Mouse (Mus musculus): Measurements from ENCODE around the gene Anapc5. TPM values are rescaled to one million over a fixed set of nuclear protein-coding genes. Genes with fewer than 3 reads are reported as not detected.

Gene Anapc5
- polyA plus RNA-seq, 1 experiment from 2014 or later: 166 TPM

DNA sequence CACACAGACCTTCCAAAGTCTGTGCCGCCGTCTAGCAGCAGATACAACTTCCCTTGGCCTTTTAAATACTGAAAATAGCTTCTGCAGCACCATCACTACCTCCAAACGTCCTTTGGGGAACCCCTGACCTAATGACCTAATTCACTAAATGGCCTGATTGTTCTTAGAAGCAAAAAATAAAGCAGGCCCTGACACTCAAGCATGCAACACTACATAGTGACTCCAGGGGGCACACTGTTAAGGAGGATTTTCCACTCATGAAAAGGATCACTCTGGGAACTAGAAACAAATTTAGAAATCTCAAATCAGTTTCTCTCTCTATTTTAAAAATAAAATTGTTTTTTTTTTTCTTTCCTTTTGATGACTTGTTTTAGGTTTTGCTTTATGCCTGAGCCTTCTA, 15.6 kb downstream of the Anapc5 start:
- Histone ChIP-seq H3K9me3 (ENCODE audit: low read length) (no peaks in the 10 kb centered on the region), H3K4me2 (replicated peaks; ENCODE audit: low read depth, low read length) (no peak overlapping the region), H3K4me3 (ENCODE audit: low read depth, low read length) (no peak overlapping the region), H3K27ac (ENCODE audit: low read length) (no peak overlapping the region), H3K27me3 (replicated peaks; ENCODE audit: insufficient read depth, low read length) (no peaks in the 10 kb centered on the region), H3K9ac (replicated peaks; ENCODE audit: low read depth) (no peak overlapping the region), H3K4me1 (ENCODE audit: insufficient read depth, low read depth, low read length) (no peaks in the 10 kb centered on the region), H3K36me3 (ENCODE audit: insufficient read depth, low read length) (peaks cover 27% of the 10 kb centered on the region; the same call in 1 of the 2 replicates)
- peak; percentile 30 for DNase-seq (ENCODE audit: low spot score)
- TF ChIP-seq CTCF (IDR thresholded peaks at IDR 0.05) (peak; percentile 59), EP300 (IDR thresholded peaks at IDR 0.05) (no peak)
- no peak for ATAC-seq
- WGBS: 69% methylated on average over 3 of the region's 3 CpGs

DNA sequence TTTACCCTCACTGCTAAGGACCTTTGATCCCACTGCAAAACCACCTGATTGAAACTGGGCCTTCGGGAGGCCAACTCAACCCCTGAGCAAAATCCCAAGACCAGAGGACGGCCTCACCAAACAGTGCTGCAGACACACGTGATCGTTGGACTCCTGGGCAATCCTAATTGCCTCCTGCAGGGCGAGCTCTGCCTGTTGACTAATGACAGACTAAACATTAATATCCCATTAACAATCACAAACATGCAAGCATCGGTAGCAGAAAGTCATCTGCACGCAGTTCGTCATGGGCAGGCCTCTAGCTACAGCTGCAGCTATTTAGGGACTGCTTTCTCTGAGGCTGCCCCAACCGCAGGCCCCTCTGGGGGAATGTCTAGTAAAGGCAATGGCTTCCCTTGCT, 18.4 kb downstream of the Anapc5 start:
- H3K9me3 ChIP-seq (ENCODE audit: low read length): no peaks in the 10 kb centered on the region
- H3K4me2 ChIP-seq (replicated peaks; ENCODE audit: low read depth, low read length): no peak overlapping the region
- H3K4me3 ChIP-seq (ENCODE audit: low read depth, low read length): no peak overlapping the region
- no peak overlapping the region for H3K9ac ChIP-seq (replicated peaks; ENCODE audit: low read depth)
- DNase-seq (ENCODE audit: low spot score): no peak
- no peak for ATAC-seq
- no peak overlapping the region for H3K27ac ChIP-seq (ENCODE audit: low read length)
- H3K4me1 ChIP-seq (ENCODE audit: insufficient read depth, low read depth, low read length): peaks cover 6% of the 10 kb centered on the region; the same call in 1 of the 2 replicates
- H3K36me3 ChIP-seq (ENCODE audit: insufficient read depth, low read length): peaks cover 29% of the 10 kb centered on the region; the same call in 1 of the 2 replicates
- TF ChIP-seq EP300 (IDR thresholded peaks at IDR 0.05): no peak
- TF ChIP-seq CTCF (IDR thresholded peaks at IDR 0.05): no peak
- H3K27me3 ChIP-seq (replicated peaks; ENCODE audit: insufficient read depth, low read length): no peaks in the 10 kb centered on the region
- 60% methylated on average over 9 of the region's 9 CpGs for WGBS

DNA sequence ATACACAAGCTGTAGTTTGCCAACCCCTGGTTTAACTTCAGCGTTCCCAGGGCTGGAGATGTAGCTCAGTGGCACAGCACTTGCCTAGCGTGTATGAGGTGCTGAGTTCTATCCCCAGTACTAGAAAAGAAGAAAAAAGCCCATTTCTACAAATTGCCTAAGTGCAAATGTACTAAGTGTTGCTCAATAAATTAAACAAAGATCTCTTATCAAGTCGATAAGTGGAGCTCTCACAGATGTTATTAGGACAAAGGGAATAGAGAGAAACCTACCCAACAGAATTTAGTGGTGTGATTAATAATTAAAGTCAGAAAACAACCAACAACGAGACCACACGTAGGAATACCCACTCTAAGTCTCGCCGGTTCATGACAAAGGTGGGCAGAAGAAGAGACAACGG, 19.5 kb downstream of the Anapc5 start:
- no peaks in the 10 kb centered on the region for H3K27me3 ChIP-seq (replicated peaks; ENCODE audit: insufficient read depth, low read length)
- peaks cover 6% of the 10 kb centered on the region; the same call in 1 of the 2 replicates for H3K4me1 ChIP-seq (ENCODE audit: insufficient read depth, low read depth, low read length)
- no peak overlapping the region for H3K9ac ChIP-seq (replicated peaks; ENCODE audit: low read depth)
- no peak overlapping the region for H3K27ac ChIP-seq (ENCODE audit: low read length)
- H3K4me3 ChIP-seq (ENCODE audit: low read depth, low read length): no peak overlapping the region
- no peak overlapping the region for H3K4me2 ChIP-seq (replicated peaks; ENCODE audit: low read depth, low read length)
- H3K36me3 ChIP-seq (ENCODE audit: insufficient read depth, low read length): peaks cover 28% of the 10 kb centered on the region; the same call in 1 of the 2 replicates
- TF ChIP-seq CTCF (IDR thresholded peaks at IDR 0.05) (no peak), EP300 (IDR thresholded peaks at IDR 0.05) (no peak)
- H3K9me3 ChIP-seq (ENCODE audit: low read length): no peaks in the 10 kb centered on the region
- ATAC-seq (no peak), DNase-seq (ENCODE audit: low spot score) (no peak)
- 76% methylated on average over 8 of the region's 8 CpGs for WGBS

DNA sequence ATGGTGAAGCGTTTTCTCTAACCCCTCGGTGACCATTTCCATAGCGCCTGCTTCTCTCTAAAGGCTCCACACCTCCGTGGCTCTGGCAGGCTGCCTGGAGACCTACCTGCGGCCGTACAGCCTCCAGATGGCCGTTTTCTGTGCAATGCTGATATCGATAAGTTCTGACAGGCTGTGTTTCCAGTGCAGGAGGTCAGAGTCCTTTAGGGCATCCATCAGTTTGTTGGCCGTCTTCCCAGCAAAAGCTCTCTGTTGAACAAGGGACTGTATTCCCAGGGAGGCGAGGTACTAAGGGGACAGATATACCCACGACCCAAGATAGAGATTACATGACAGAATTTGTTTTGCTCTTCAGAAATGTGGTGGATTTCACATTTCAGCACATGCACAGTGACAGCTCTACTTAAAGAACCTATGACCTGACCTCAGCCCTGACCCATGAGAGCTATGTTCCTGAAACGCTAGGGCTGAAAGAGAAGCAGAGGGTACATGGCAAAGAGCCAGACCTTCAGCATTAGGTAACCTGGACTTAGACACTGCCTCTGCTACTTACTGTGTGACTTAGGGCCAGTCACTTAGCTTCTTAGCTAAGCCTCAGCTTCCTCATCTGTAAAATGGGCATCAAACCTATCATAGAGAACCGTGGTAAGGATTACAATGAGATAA, 20.7 kb downstream of the Anapc5 start:
- Histone ChIP-seq H3K4me2 (replicated peaks; ENCODE audit: low read depth, low read length) (no peak overlapping the region), H3K27ac (ENCODE audit: low read length) (no peak overlapping the region), H3K9ac (replicated peaks; ENCODE audit: low read depth) (no peak overlapping the region), H3K4me1 (ENCODE audit: insufficient read depth, low read depth, low read length) (peaks cover 6% of the 10 kb centered on the region; the same call in 1 of the 2 replicates), H3K36me3 (ENCODE audit: insufficient read depth, low read length) (peaks cover 28% of the 10 kb centered on the region; the same call in 1 of the 2 replicates), H3K9me3 (ENCODE audit: low read length) (no peaks in the 10 kb centered on the region), H3K4me3 (ENCODE audit: low read depth, low read length) (no peak overlapping the region), H3K27me3 (replicated peaks; ENCODE audit: insufficient read depth, low read length) (no peaks in the 10 kb centered on the region)
- TF ChIP-seq EP300 (IDR thresholded peaks at IDR 0.05): no peak
- 64% methylated on average over 13 of the region's 13 CpGs for WGBS
- DNase-seq (ENCODE audit: low spot score) (no peak), ATAC-seq (no peak)

DNA sequence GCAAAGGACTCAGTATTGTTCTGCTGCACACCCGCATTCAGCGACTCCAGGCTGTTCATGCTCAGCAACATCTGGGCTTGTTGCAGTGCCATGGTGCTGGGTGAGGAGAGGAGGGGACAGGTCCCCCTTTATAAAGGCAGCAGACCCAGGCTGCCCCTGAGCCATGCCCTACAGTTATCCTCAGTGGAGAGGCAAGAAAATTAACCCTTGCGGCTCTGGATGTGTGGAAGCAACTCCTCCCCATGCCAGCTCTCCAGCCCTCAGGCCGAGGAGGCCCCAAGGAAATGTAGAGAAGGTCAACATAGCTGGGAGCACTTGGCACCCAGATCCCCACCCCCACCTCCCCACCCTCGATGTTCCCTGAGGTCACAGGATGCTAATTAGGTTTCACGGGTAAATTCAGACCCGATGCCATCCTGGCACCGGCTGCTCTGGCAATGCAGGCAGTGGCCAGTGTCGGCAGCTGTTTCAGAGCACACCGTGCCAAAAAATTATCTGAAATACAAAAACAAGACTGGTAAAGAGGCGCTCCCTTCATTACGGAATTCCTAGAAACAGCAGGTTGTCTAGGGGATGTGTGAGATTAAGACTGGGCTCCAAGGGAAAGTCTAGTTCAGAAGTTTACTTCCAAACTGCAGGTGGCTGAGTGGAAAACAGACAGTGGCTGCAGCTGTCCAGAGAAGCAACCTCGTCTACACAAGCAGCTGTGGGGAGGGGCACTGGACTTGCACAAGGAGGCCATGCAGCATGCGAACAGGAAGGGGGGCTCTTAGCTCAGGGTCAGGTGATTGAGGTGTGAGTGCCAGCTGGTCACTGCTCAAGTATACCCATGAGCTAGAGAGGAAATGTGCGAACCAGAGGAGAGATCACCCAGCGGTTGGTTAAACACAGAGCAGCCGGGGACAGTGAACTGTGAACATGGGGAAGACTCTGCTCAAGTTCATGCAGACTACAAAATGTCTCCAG, 21.5 kb downstream of the Anapc5 start:
- Histone ChIP-seq H3K36me3 (ENCODE audit: insufficient read depth, low read length) (peaks cover 23% of the 10 kb centered on the region; the same call in 1 of the 2 replicates), H3K27me3 (replicated peaks; ENCODE audit: insufficient read depth, low read length) (no peaks in the 10 kb centered on the region), H3K9me3 (ENCODE audit: low read length) (no peaks in the 10 kb centered on the region), H3K27ac (ENCODE audit: low read length) (no peak overlapping the region; the same call in 1 of the 2 replicates), H3K9ac (replicated peaks; ENCODE audit: low read depth) (no peak overlapping the region), H3K4me2 (replicated peaks; ENCODE audit: low read depth, low read length) (no peak overlapping the region), H3K4me3 (ENCODE audit: low read depth, low read length) (no peak overlapping the region), H3K4me1 (ENCODE audit: insufficient read depth, low read depth, low read length) (peaks cover 6% of the 10 kb centered on the region; the same call in 1 of the 2 replicates)
- peak; percentile 26; the same call in 1 of the 2 replicates for ATAC-seq
- no peak for TF ChIP-seq EP300 (IDR thresholded peaks at IDR 0.05)
- WGBS: 71% methylated on average over 17 of the region's 17 CpGs
- peak; percentile 32 for DNase-seq (ENCODE audit: low spot score)

Data from lung, postnatal 0 days (tissue).